Mouse (Mus musculus): Measurements from ENCODE around the gene Scgb3a1.

Scgb3a1 gene

GRCm38 (mm10) chr11:49658791-49659469 lies 4.5 kb upstream of the Scgb3a1 start:
- DNase-seq: no peak

- DNase-seq: no peak
Observed at GRCm38 (mm10) chr11:49659470-49659799, 4.0 kb upstream of the Scgb3a1 start.

GRCm38 (mm10) chr11:49662292-49662780 lies 1.1 kb upstream of the Scgb3a1 start:
- DNase-seq: no peak

- DNase-seq: no peak
Observed at GRCm38 (mm10) chr11:49664262-49665140, 1.1 kb downstream of the Scgb3a1 start.

- DNase-seq: no peak
Observed at GRCm38 (mm10) chr11:49665462-49665861, 2.1 kb downstream of the Scgb3a1 start.

- no peak for DNase-seq
Observed at GRCm38 (mm10) chr11:49673433-49673832, 10.0 kb downstream of the Scgb3a1 start.

GRCm38 (mm10) chr11:49684237-49684973 lies 21.0 kb downstream of the Scgb3a1 start:
- no peak for DNase-seq

- DNase-seq: no peak
Observed at GRCm38 (mm10) chr11:49695013-49695412, 31.6 kb downstream of the Scgb3a1 start.

- no peak for DNase-seq
Observed at GRCm38 (mm10) chr11:49695695-49696094, 32.3 kb downstream of the Scgb3a1 start.

GRCm38 (mm10) chr11:49696472-49696871 lies 33.1 kb downstream of the Scgb3a1 start:
- peak; percentile 42 to 52 for DNase-seq

- no peak for DNase-seq
Observed at GRCm38 (mm10) chr11:49697779-49698178, 34.4 kb downstream of the Scgb3a1 start.

- no peak for DNase-seq
Observed at GRCm38 (mm10) chr11:49699079-49699478, 35.7 kb downstream of the Scgb3a1 start.

- DNase-seq: no peak
Observed at GRCm38 (mm10) chr11:49702014-49702413, 38.6 kb downstream of the Scgb3a1 start.

GRCm38 (mm10) chr11:49704804-49705203 lies 41.4 kb downstream of the Scgb3a1 start:
- DNase-seq: no peak

GRCm38 (mm10) chr11:49707834-49708233 lies 44.4 kb downstream of the Scgb3a1 start:
- DNase-seq: no peak

GRCm38 (mm10) chr11:49710664-49711063 lies 47.3 kb downstream of the Scgb3a1 start:
- DNase-seq: no peak

- DNase-seq: peak; percentile 71 to 74
Observed at GRCm38 (mm10) chr11:49711981-49712554, 48.7 kb downstream of the Scgb3a1 start.

GRCm38 (mm10) chr11:49712555-49713335 lies 49.3 kb downstream of the Scgb3a1 start, which contains the start of gene Cnot6:
TSS of gene Cnot6 (minus strand) at chr11:49712723.
- peak; percentile 97 for DNase-seq

GRCm38 (mm10) chr11:49713336-49714334 lies 50.2 kb downstream of the Scgb3a1 start:
- peak; percentile 2 to 5 for DNase-seq

All from B cell, adult 2 months (primary cell).